Mouse (Mus musculus): ENCODE measurements around the gene Ip6k3. TPM values are rescaled to one million over a fixed set of nuclear protein-coding genes. Genes with fewer than 3 reads are reported as not detected.

Ip6k3 gene
- total RNA-seq, 1 experiment = 0.27 TPM

DNA sequence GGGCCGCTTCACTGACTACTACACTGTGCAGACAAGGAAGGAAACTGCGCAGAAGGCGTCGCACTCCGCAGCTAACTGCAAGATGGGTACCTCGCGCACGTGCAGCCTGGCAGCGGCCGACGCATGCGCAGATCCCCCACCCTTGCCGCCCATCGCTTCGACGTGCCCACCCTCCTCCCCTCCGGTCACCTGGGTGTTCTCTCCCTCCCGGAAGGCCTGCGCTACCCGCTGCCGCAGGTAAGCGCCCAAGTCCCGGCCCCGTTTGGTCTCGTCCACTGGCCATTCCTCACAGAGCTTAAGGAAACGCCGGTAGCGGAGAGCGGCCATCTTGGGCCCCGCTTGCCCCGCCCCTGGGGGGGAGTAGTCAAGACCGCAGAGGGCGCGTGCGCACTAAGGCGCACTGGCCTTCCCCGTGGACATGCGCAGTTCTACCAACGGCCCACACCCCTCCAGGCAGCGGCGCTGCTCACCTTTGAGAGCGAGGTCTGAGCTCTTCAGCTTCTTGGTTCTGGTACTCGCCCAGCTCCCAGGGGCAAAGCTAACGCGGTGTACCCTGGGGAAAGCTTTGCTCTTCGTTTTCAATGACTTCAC is 33.9 kb downstream of the Ip6k3 start, which contains the start of gene Uqcc2:
Gene Uqcc2 (minus strand): TSS at position 366 of the 591 bp plus-strand sequence.
- peaks cover 2 to 17% of the 10 kb centered on the region in 2 experiments; a peak in 2 of 4 replicates for H3K4me1 ChIP-seq (ENCODE audit: control insufficient read depth in 2 of 2, insufficient read depth in 2 of 2, low read length in 2 of 2, poor library complexity in 1 of 2)
- H3K4me3 ChIP-seq (ENCODE audit: insufficient read depth in 1 of 2, low read depth in 1 of 2, low read length in 2 of 2, poor library complexity in 1 of 2, severe bottlenecking in 1 of 2) = peak within 1 kb of the TSS; percentile 85 to 86
- DNase-seq (ENCODE audit: low read depth, low spot score) = peak; percentile 88
- TF ChIP-seq HCFC1 (IDR thresholded peaks at IDR 0.05; ENCODE audit: borderline replicate concordance, insufficient read depth, low read length) (peak; percentile 11; the same call in 1 of the 2 replicates), ZNF384 (IDR thresholded peaks at IDR 0.05; ENCODE audit: low read depth, low read length) (no peak)
- H3K9me3 ChIP-seq (ENCODE audit: control insufficient read depth, insufficient read depth, low read depth, low read length) = no peaks in the 10 kb centered on the region
- peak within 1 kb of the TSS; percentile 24; the same call in 1 of the 2 replicates for H3K27ac ChIP-seq (ENCODE audit: insufficient read depth, low read depth, low read length, poor library complexity, severe bottlenecking)
- peak within 1 kb of the TSS; percentile 90 for H3K9ac ChIP-seq (ENCODE audit: insufficient read depth, low read depth, low read length, poor library complexity, severe bottlenecking)
- peaks cover 12% of the 10 kb centered on the region; the same call in 1 of the 2 replicates for H3K36me3 ChIP-seq (ENCODE audit: control insufficient read depth, insufficient read depth, low read length, poor library complexity, severe bottlenecking)
- in situ Hi-C loops (cut with MboI; ENCODE audit: low sequenced_read_pairs in 2 of 2, unreplicated experiment in 2 of 2) = no loop called here

DNA sequence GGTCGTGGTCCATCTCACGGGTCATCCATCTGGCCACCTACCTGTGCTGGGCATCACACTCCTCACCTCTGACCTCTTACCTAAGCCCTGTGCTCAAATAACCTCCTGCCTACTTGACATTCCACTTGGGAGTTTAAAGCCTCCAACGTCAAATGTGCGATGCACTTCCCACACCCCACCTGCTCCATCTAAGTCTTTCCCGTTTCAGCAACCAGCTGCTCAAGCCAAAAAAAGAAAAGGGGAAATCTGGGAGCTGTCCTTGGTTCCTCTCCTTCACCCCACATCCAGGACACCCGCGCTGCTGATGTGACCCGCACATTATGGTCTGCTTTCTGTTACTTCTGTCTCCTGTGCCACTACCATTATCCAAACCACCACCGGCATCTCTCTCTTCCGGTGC is 35.4 kb downstream of the Ip6k3 start:
- H3K4me3 ChIP-seq (ENCODE audit: insufficient read depth in 1 of 2, low read depth in 1 of 2, low read length in 2 of 2, poor library complexity in 1 of 2, severe bottlenecking in 1 of 2) = no peak overlapping the region
- peaks cover 18% of the 10 kb centered on the region; the same call in 1 of the 2 replicates for H3K36me3 ChIP-seq (ENCODE audit: control insufficient read depth, insufficient read depth, low read length, poor library complexity, severe bottlenecking)
- H3K9ac ChIP-seq (ENCODE audit: insufficient read depth, low read depth, low read length, poor library complexity, severe bottlenecking) = no peak overlapping the region
- H3K4me1 ChIP-seq (ENCODE audit: control insufficient read depth in 2 of 2, insufficient read depth in 2 of 2, low read length in 2 of 2, poor library complexity in 1 of 2) = peaks cover 2 to 17% of the 10 kb centered on the region in 2 experiments; a peak in 2 of 4 replicates
- in situ Hi-C loops (cut with MboI; ENCODE audit: low sequenced_read_pairs in 2 of 2, unreplicated experiment in 2 of 2) = no loop called here
- H3K27ac ChIP-seq (ENCODE audit: insufficient read depth, low read depth, low read length, poor library complexity, severe bottlenecking) = no peak overlapping the region
- no peak for TF ChIP-seq ZC3H11A (IDR thresholded peaks at IDR 0.05; ENCODE audit: borderline replicate concordance, low read depth, low read length)
- TF ChIP-seq ZNF384 (IDR thresholded peaks at IDR 0.05; ENCODE audit: low read depth, low read length) = no peak; the same call in 1 of the 2 replicates
- no peak for TF ChIP-seq HCFC1 (IDR thresholded peaks at IDR 0.05; ENCODE audit: borderline replicate concordance, insufficient read depth, low read length)
- no peak for TF ChIP-seq MAFK (IDR thresholded peaks at IDR 0.05; ENCODE audit: insufficient read depth, low read depth, low read length)
- no peak for TF ChIP-seq CHD2 (IDR thresholded peaks at IDR 0.05; ENCODE audit: low read depth, low read length)
- no peak for DNase-seq (ENCODE audit: low read depth, low spot score)
- no peaks in the 10 kb centered on the region for H3K9me3 ChIP-seq (ENCODE audit: control insufficient read depth, insufficient read depth, low read depth, low read length)

DNA sequence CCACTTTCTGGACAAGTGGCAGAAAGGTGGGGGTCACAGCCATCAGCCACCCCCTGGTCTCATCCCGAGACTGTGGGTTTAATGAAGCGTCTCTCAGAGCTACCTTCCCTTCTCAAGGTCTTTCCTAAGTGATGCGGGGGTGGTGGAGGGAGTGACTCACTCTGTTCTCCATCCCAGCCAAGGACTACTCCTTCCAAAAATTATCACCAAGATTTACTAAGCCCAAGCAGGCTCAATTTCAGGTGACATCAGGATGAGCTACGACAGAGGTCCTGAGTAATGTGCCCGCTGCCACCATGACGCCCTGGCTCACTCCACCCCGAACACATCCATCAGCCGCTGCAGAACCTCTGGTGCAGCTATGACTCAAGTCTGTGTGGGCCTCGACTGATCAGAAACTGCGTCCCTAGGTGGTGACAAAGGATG is 36.3 kb downstream of the Ip6k3 start:
- in situ Hi-C loops (cut with MboI; ENCODE audit: low sequenced_read_pairs in 2 of 2, unreplicated experiment in 2 of 2) = no loop called here
- no peak for DNase-seq (ENCODE audit: low read depth, low spot score)
- Histone ChIP-seq H3K36me3 (ENCODE audit: control insufficient read depth, insufficient read depth, low read length, poor library complexity, severe bottlenecking) (peaks cover 20% of the 10 kb centered on the region; the same call in 1 of the 2 replicates), H3K4me3 (ENCODE audit: insufficient read depth in 1 of 2, low read depth in 1 of 2, low read length in 2 of 2, poor library complexity in 1 of 2, severe bottlenecking in 1 of 2) (no peak overlapping the region), H3K27ac (ENCODE audit: insufficient read depth, low read depth, low read length, poor library complexity, severe bottlenecking) (no peak overlapping the region), H3K9ac (ENCODE audit: insufficient read depth, low read depth, low read length, poor library complexity, severe bottlenecking) (no peak overlapping the region), H3K9me3 (ENCODE audit: control insufficient read depth, insufficient read depth, low read depth, low read length) (no peaks in the 10 kb centered on the region), H3K4me1 (ENCODE audit: control insufficient read depth in 2 of 2, insufficient read depth in 2 of 2, low read length in 2 of 2, poor library complexity in 1 of 2) (peaks cover 2 to 19% of the 10 kb centered on the region in 2 experiments; a peak in 2 of 4 replicates)
- no peak for TF ChIP-seq CHD2 (IDR thresholded peaks at IDR 0.05; ENCODE audit: low read depth, low read length)
- TF ChIP-seq ZC3H11A (IDR thresholded peaks at IDR 0.05; ENCODE audit: borderline replicate concordance, low read depth, low read length) = no peak
- TF ChIP-seq HCFC1 (IDR thresholded peaks at IDR 0.05; ENCODE audit: borderline replicate concordance, insufficient read depth, low read length) = no peak
- no peak for TF ChIP-seq ZNF384 (IDR thresholded peaks at IDR 0.05; ENCODE audit: low read depth, low read length)

DNA sequence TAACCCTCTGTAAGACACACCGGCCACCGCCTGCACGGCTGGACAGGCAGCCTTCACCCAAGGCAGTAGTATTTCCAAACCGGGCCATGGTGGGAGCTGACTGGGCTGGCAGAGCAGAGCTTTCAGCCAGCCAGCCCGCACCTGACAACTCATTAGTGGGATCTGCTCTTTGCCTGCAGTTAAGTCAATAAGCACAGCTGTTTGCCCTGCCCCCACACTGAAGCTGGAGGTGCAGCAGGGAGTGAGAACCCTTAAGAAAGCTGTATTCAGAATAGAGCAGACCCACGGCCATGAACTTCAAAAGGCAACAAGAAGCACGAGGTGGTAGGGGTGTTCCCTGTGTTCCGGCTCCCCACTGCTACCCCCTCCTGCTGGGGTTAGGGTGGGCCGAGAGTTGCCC is 37.3 kb downstream of the Ip6k3 start:
- no peak overlapping the region for H3K9ac ChIP-seq (ENCODE audit: insufficient read depth, low read depth, low read length, poor library complexity, severe bottlenecking)
- H3K36me3 ChIP-seq (ENCODE audit: control insufficient read depth, insufficient read depth, low read length, poor library complexity, severe bottlenecking) = peaks cover 20% of the 10 kb centered on the region; the same call in 1 of the 2 replicates
- H3K4me3 ChIP-seq (ENCODE audit: insufficient read depth in 1 of 2, low read depth in 1 of 2, low read length in 2 of 2, poor library complexity in 1 of 2, severe bottlenecking in 1 of 2) = no peak overlapping the region
- DNase-seq (ENCODE audit: low read depth, low spot score) = no peak
- no peaks in the 10 kb centered on the region for H3K9me3 ChIP-seq (ENCODE audit: control insufficient read depth, insufficient read depth, low read depth, low read length)
- in situ Hi-C loops (cut with MboI; ENCODE audit: low sequenced_read_pairs in 2 of 2, unreplicated experiment in 2 of 2) = no loop called here
- H3K27ac ChIP-seq (ENCODE audit: insufficient read depth, low read depth, low read length, poor library complexity, severe bottlenecking) = no peak overlapping the region
- H3K4me1 ChIP-seq (ENCODE audit: control insufficient read depth in 2 of 2, insufficient read depth in 2 of 2, low read length in 2 of 2, poor library complexity in 1 of 2) = peaks cover 2 to 22% of the 10 kb centered on the region in 2 experiments; a peak in 2 of 4 replicates
- TF ChIP-seq HCFC1 (IDR thresholded peaks at IDR 0.05; ENCODE audit: borderline replicate concordance, insufficient read depth, low read length) (no peak), ZNF384 (IDR thresholded peaks at IDR 0.05; ENCODE audit: low read depth, low read length) (no peak), CHD2 (IDR thresholded peaks at IDR 0.05; ENCODE audit: low read depth, low read length) (no peak)

Data from ES-E14 (cell line).